Mouse (Mus musculus) urinary bladder, postnatal 25 days (tissue): ENCODE measurements around the gene Mon1a.

Experiments used
- DNase-seq: peaks from one replicate; pipeline ENCODE4 v3.0.0; 2022; ENCODE audit warnings: low spot score

Gene Mon1a

GRCm38 (mm10) chr9:107908410-107909158, 20.6 kb downstream of the Mon1a start:
- peak; percentile 40 for DNase-seq

GRCm38 (mm10) chr9:107910025-107910769, 22.2 kb downstream of the Mon1a start:
- peak; percentile 58 for DNase-seq

GRCm38 (mm10) chr9:107914764-107915420, 26.9 kb downstream of the Mon1a start:
- no peak for DNase-seq

- DNase-seq, result no peak
Observed at GRCm38 (mm10) chr9:107917895-107918608, 30.1 kb downstream of the Mon1a start.

- no peak for DNase-seq
Observed at GRCm38 (mm10) chr9:107918884-107919283, 30.9 kb downstream of the Mon1a start.

GRCm38 (mm10) chr9:107919441-107919840, 31.5 kb downstream of the Mon1a start:
- no peak for DNase-seq

GRCm38 (mm10) chr9:107923021-107923420, 35.1 kb downstream of the Mon1a start:
- peak; percentile 58 for DNase-seq

- no peak for DNase-seq
Observed at GRCm38 (mm10) chr9:107923956-107924355, 36.0 kb downstream of the Mon1a start.

GRCm38 (mm10) chr9:107925251-107925650, 37.3 kb downstream of the Mon1a start:
- DNase-seq, result no peak

GRCm38 (mm10) chr9:107926920-107927420, 39.0 kb downstream of the Mon1a start:
- DNase-seq, result no peak

- DNase-seq, result no peak
Observed at GRCm38 (mm10) chr9:107927749-107928148, 39.8 kb downstream of the Mon1a start.

- DNase-seq, result no peak
Observed at GRCm38 (mm10) chr9:107928169-107928568, 40.2 kb downstream of the Mon1a start, which contains the start of gene Actl11. Actl11 (plus strand) TSS chr9:107928469.

GRCm38 (mm10) chr9:107932221-107932620, 44.3 kb downstream of the Mon1a start:
- DNase-seq, result no peak

GRCm38 (mm10) chr9:107934146-107934545, 46.2 kb downstream of the Mon1a start:
- DNase-seq, result no peak

- DNase-seq, result no peak
Observed at GRCm38 (mm10) chr9:107935374-107935773, 47.4 kb downstream of the Mon1a start, which contains the start of gene Camkv. Camkv (plus strand) TSS chr9:107935674.

GRCm38 (mm10) chr9:107935790-107936214, 47.9 kb downstream of the Mon1a start:
- no peak for DNase-seq

- DNase-seq, result no peak
Observed at GRCm38 (mm10) chr9:107936215-107936822, 48.4 kb downstream of the Mon1a start.

GRCm38 (mm10) chr9:107936831-107937230, 48.9 kb downstream of the Mon1a start:
- DNase-seq, result no peak

GRCm38 (mm10) chr9:107947241-107948194, 59.6 kb downstream of the Mon1a start:
- DNase-seq, result no peak
